Mouse (Mus musculus): ENCODE measurements around the gene Mex3d. TPM values are rescaled to one million over a fixed set of nuclear protein-coding genes. Genes with fewer than 3 reads are reported as not detected.

Gene Mex3d
- total RNA-seq, 2 experiments from 2014 or later: 15.5 to 17.1 TPM

GRCm38 (mm10) chr10:80423562-80423961 is 36.1 kb upstream of the Mex3d start:
- no peak for DNase-seq (ENCODE audit: low spot score in 2 of 2)
- TF ChIP-seq CTCF (conservative IDR thresholded peaks at IDR 0.05): no peak
- no peak overlapping the region for H3K4me3 ChIP-seq
- H3K27ac ChIP-seq: no peak overlapping the region

- Histone ChIP-seq H3K4me3 (no peak overlapping the region), H3K27ac (no peak overlapping the region)
- DNase-seq (ENCODE audit: low spot score in 2 of 2): no peak
- no peak for TF ChIP-seq CTCF (conservative IDR thresholded peaks at IDR 0.05)
These were observed 34.4 kb upstream of the Mex3d start for GRCm38 (mm10) chr10:80421651-80422472.

GRCm38 (mm10) chr10:80421208-80421607 is 33.7 kb upstream of the Mex3d start:
- no peak for DNase-seq (ENCODE audit: low spot score in 2 of 2)
- no peak overlapping the region for H3K4me3 ChIP-seq
- H3K27ac ChIP-seq: no peak overlapping the region
- TF ChIP-seq CTCF (conservative IDR thresholded peaks at IDR 0.05): no peak

- TF ChIP-seq CTCF (conservative IDR thresholded peaks at IDR 0.05): no peak
- Histone ChIP-seq H3K4me3 (no peak overlapping the region), H3K27ac (no peak overlapping the region)
- DNase-seq (ENCODE audit: low spot score in 2 of 2): no peak
These were observed 33.3 kb upstream of the Mex3d start for GRCm38 (mm10) chr10:80420729-80421128.

- no peak for DNase-seq (ENCODE audit: low spot score in 2 of 2)
- Histone ChIP-seq H3K4me3 (no peak overlapping the region), H3K27ac (no peak overlapping the region)
- TF ChIP-seq CTCF (conservative IDR thresholded peaks at IDR 0.05): no peak
These were observed 32.0 kb upstream of the Mex3d start for GRCm38 (mm10) chr10:80419419-80419818.

GRCm38 (mm10) chr10:80418311-80418710 is 30.9 kb upstream of the Mex3d start:
- H3K4me3 ChIP-seq: no peak overlapping the region
- H3K27ac ChIP-seq: peak overlapping the region; percentile 23; the same call in 1 of the 2 replicates
- no peak for DNase-seq (ENCODE audit: low spot score in 2 of 2)
- TF ChIP-seq CTCF (conservative IDR thresholded peaks at IDR 0.05): no peak

GRCm38 (mm10) chr10:80417841-80418240 is 30.4 kb upstream of the Mex3d start:
- TF ChIP-seq CTCF (conservative IDR thresholded peaks at IDR 0.05): no peak
- DNase-seq (ENCODE audit: low spot score in 2 of 2): no peak
- Histone ChIP-seq H3K4me3 (no peak overlapping the region), H3K27ac (no peak overlapping the region)

- H3K4me3 ChIP-seq: no peak overlapping the region
- TF ChIP-seq CTCF (conservative IDR thresholded peaks at IDR 0.05): no peak
- no peak overlapping the region for H3K27ac ChIP-seq
- DNase-seq (ENCODE audit: low spot score in 2 of 2): no peak
These were observed 29.9 kb upstream of the Mex3d start for GRCm38 (mm10) chr10:80417371-80417770.

GRCm38 (mm10) chr10:80415566-80415965 is 28.1 kb upstream of the Mex3d start:
- peak overlapping the region; percentile 87 for H3K27ac ChIP-seq
- H3K4me3 ChIP-seq: no peak overlapping the region
- DNase-seq (ENCODE audit: low spot score in 2 of 2): no peak
- no peak for TF ChIP-seq CTCF (conservative IDR thresholded peaks at IDR 0.05)

GRCm38 (mm10) chr10:80412656-80413541 is 25.4 kb upstream of the Mex3d start:
- peak; percentile 79 to 82 for DNase-seq (ENCODE audit: low spot score in 2 of 2)
- peak overlapping the region; percentile 87 for H3K27ac ChIP-seq
- H3K4me3 ChIP-seq: peak overlapping the region; percentile 6; the same call in 1 of the 2 replicates
- TF ChIP-seq CTCF (conservative IDR thresholded peaks at IDR 0.05): no peak

- no peak for TF ChIP-seq CTCF (conservative IDR thresholded peaks at IDR 0.05)
- H3K4me3 ChIP-seq: no peak overlapping the region
- peak overlapping the region; percentile 97; the same call in 1 of the 2 replicates for H3K27ac ChIP-seq
- DNase-seq (ENCODE audit: low spot score in 2 of 2): no peak
These were observed 20.5 kb upstream of the Mex3d start for GRCm38 (mm10) chr10:80407924-80408323.

GRCm38 (mm10) chr10:80406684-80407501 is 19.4 kb upstream of the Mex3d start, which contains the start of gene Uqcr11:
Uqcr11 (minus strand) TSS chr10:80406830.
- TF ChIP-seq CTCF (conservative IDR thresholded peaks at IDR 0.05): no peak
- DNase-seq (ENCODE audit: low spot score in 2 of 2): peak; percentile 92 to 95
- peak within 1 kb of the TSS; percentile 97 for H3K27ac ChIP-seq
- H3K4me3 ChIP-seq: peak within 1 kb of the TSS; percentile 58

Measured in layer of hippocampus, adult 2 months (tissue).